Mouse (Mus musculus) urinary bladder, adult 18-20 months (tissue): ENCODE measurements around the gene Ptprm.

Experiments
- DNase-seq, 2 experiments: peaks; one replicate each; pipeline ENCODE4 v3.0.0; 2022; ENCODE audit warnings: low spot score in 2 of 2, mixed read lengths in 2 of 2

The Ptprm gene

GRCm38 (mm10) chr17:66990761-66991160 lies 363.5 kb downstream of the Ptprm start:
- no peak for DNase-seq

GRCm38 (mm10) chr17:66988014-66988413 lies 366.2 kb downstream of the Ptprm start:
- no peak for DNase-seq

- no peak for DNase-seq
These were observed 372.6 kb downstream of the Ptprm start for GRCm38 (mm10) chr17:66981649-66982048.

GRCm38 (mm10) chr17:66979971-66980370 lies 374.3 kb downstream of the Ptprm start:
- DNase-seq: no peak

- no peak for DNase-seq
These were observed 377.8 kb downstream of the Ptprm start for GRCm38 (mm10) chr17:66976490-66976889.

- no peak for DNase-seq
These were observed 381.3 kb downstream of the Ptprm start for GRCm38 (mm10) chr17:66972976-66973375.

- no peak for DNase-seq
These were observed 393.3 kb downstream of the Ptprm start for GRCm38 (mm10) chr17:66960986-66961385.

- DNase-seq: no peak
These were observed 393.7 kb downstream of the Ptprm start for GRCm38 (mm10) chr17:66960557-66960956.

- DNase-seq: no peak
These were observed 394.4 kb downstream of the Ptprm start for GRCm38 (mm10) chr17:66959815-66960214.

GRCm38 (mm10) chr17:66958766-66959165 lies 395.5 kb downstream of the Ptprm start:
- DNase-seq: no peak

- DNase-seq: no peak
These were observed 409.8 kb downstream of the Ptprm start for GRCm38 (mm10) chr17:66944498-66944897.

- DNase-seq: no peak
These were observed 410.7 kb downstream of the Ptprm start for GRCm38 (mm10) chr17:66943539-66943938.

- DNase-seq: no peak
These were observed 428.6 kb downstream of the Ptprm start for GRCm38 (mm10) chr17:66925611-66926010.

GRCm38 (mm10) chr17:66914696-66915095 lies 439.6 kb downstream of the Ptprm start:
- DNase-seq: no peak

- DNase-seq: no peak
These were observed 441.7 kb downstream of the Ptprm start for GRCm38 (mm10) chr17:66912533-66912932.

GRCm38 (mm10) chr17:66912120-66912519 lies 442.1 kb downstream of the Ptprm start:
- no peak for DNase-seq

- DNase-seq: no peak
These were observed 444.4 kb downstream of the Ptprm start for GRCm38 (mm10) chr17:66909901-66910300.

GRCm38 (mm10) chr17:66908921-66909320 lies 445.3 kb downstream of the Ptprm start:
- no peak for DNase-seq

GRCm38 (mm10) chr17:66894181-66894580 lies 460.1 kb downstream of the Ptprm start:
- no peak for DNase-seq

GRCm38 (mm10) chr17:66891916-66892315 lies 462.3 kb downstream of the Ptprm start:
- DNase-seq: no peak

- no peak for DNase-seq
These were observed 463.0 kb downstream of the Ptprm start for GRCm38 (mm10) chr17:66891067-66891862.

GRCm38 (mm10) chr17:66882304-66882703 lies 472.0 kb downstream of the Ptprm start:
- no peak for DNase-seq

- no peak for DNase-seq
These were observed 473.1 kb downstream of the Ptprm start for GRCm38 (mm10) chr17:66880969-66881701.
